Mouse (Mus musculus) small intestine, adult 2 months (tissue): Measurements from ENCODE around the gene Shbg.

Source experiments
- CTCF ChIP-seq: fragments of 200-500 bp; IDR thresholded peaks from 2 replicates; pipeline ENCODE4 v1.5.1; 2012; ENCODE audit warnings: low read depth, mild to moderate bottlenecking, control low read depth, inconsistent platforms, low read length, moderate library complexity, mixed read lengths; ENCODE audit not compliant: insufficient replicate concordance, insufficient read length; ENCODE audit errors: extremely low read depth
- POLR2A ChIP-seq: fragments of 200-500 bp; IDR thresholded peaks from 2 replicates; pipeline ENCODE4 v1.6.1; 2012; ENCODE audit warnings: low read depth, mild to moderate bottlenecking, control low read depth, inconsistent platforms, low read length, moderate library complexity

GRCm38 (mm10) chr11:69584937-69585336 lies 32.8 kb downstream of the Shbg start:
- TF ChIP-seq CTCF = no peak
- TF ChIP-seq POLR2A = no peak
